Mouse (Mus musculus): ENCODE data around the gene Arhgef3. TPM values are rescaled to one million over a fixed set of nuclear protein-coding genes. Genes with fewer than 3 reads are reported as not detected.

The Arhgef3 gene
- total RNA-seq, 1 experiment, result 7.6 TPM

DNA sequence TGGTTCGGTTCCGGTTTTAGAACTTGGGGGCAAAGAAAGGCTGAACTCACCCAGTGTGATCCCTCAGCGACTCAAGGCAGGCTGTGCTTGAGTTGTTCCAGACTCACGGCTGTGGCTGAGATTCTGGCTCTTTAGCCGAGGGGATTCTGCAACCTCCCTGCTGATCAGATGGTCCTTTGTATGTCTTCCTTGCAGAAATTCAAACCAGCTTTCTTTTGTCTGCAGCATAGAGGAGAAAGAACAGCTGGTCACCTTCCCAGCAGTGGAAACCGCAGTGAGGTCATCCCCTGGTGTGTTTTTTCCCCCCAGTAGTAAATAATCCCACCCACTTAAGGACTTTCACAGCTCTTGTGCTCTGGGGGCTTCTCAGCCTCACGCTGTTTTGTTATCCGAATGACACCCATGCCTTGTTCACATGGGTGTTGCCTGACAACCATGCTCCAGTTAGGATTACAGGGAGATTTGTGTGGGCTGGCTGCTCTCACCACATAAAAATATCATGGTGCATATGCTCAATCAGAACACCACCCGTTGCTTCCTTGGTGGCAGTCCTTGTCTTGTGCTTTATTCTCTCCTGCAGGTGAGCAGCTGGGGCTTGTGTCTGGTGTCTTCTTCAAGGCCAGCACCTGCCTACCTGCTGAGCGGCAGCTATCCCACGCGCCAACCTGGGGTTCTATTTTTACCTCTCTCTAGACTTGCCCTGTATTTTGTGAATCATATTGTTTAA is 8.8 kb upstream of the Arhgef3 start:
- no peak overlapping the region for H3K4me3 ChIP-seq (ENCODE audit: insufficient read depth in 1 of 2, low read depth in 1 of 2, low read length in 2 of 2, poor library complexity in 1 of 2, severe bottlenecking in 1 of 2)
- no peaks in the 10 kb centered on the region for H3K9me3 ChIP-seq (ENCODE audit: control insufficient read depth, insufficient read depth, low read depth, low read length)
- in situ Hi-C loops (cut with MboI; ENCODE audit: low sequenced_read_pairs in 2 of 2, unreplicated experiment in 2 of 2), result no loop called here
- no peak overlapping the region for H3K9ac ChIP-seq (ENCODE audit: insufficient read depth, low read depth, low read length, poor library complexity, severe bottlenecking)
- DNase-seq (ENCODE audit: low read depth, low spot score), result no peak
- H3K27ac ChIP-seq (ENCODE audit: insufficient read depth, low read depth, low read length, poor library complexity, severe bottlenecking), result no peak overlapping the region
- H3K36me3 ChIP-seq (ENCODE audit: control insufficient read depth, insufficient read depth, low read length, poor library complexity, severe bottlenecking), result peaks cover 34% of the 10 kb centered on the region
- TF ChIP-seq ZC3H11A (IDR thresholded peaks at IDR 0.05; ENCODE audit: borderline replicate concordance, low read depth, low read length), result no peak
- no peak for TF ChIP-seq MAFK (IDR thresholded peaks at IDR 0.05; ENCODE audit: insufficient read depth, low read depth, low read length)
- TF ChIP-seq HCFC1 (IDR thresholded peaks at IDR 0.05; ENCODE audit: borderline replicate concordance, insufficient read depth, low read length), result no peak
- no peak for TF ChIP-seq ZNF384 (IDR thresholded peaks at IDR 0.05; ENCODE audit: low read depth, low read length)
- no peak for TF ChIP-seq CHD2 (IDR thresholded peaks at IDR 0.05; ENCODE audit: low read depth, low read length)
- H3K4me1 ChIP-seq (ENCODE audit: control insufficient read depth in 2 of 2, insufficient read depth in 2 of 2, low read length in 2 of 2, poor library complexity in 1 of 2), result peaks cover 0 to 22% of the 10 kb centered on the region in 2 experiments; a peak in 2 of 4 replicates

DNA sequence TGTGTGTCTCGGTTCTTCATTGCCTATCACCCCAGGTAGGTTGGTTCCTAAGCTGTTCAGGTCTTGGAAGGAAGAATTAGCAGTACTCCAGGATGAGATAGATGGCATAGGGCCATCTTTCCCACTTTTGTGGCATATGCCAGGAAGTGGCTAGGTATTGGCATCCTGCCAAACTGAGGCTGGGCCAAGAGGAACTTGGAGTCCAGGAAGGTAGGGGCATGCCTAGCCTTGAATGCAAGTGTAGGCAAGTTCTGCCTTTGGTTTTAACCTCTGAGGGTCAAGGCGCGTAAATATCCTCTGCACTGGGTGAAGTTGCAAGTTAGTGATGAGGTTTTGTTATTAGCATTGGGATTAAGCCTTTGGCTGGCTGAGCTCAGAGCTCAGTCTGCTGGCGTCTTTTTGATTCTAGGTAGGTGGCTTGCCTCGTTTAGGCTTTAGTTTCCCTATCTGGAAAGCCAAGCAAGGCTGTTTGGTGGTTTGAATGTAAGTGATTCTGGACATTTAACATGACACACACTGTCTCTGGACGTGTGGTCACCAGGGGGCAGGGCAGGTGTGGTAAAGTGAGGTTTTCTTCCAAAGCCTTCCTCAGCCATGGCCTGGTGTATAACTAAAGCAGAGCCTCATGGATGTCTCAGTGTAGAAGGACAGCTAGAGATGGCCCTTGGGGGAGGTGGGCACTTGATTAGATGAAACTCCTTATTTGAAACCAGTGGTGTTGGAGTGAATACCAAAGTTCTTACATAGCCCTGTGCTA is 5.8 kb upstream of the Arhgef3 start:
- Histone ChIP-seq H3K4me3 (ENCODE audit: insufficient read depth in 1 of 2, low read depth in 1 of 2, low read length in 2 of 2, poor library complexity in 1 of 2, severe bottlenecking in 1 of 2) (no peak overlapping the region), H3K36me3 (ENCODE audit: control insufficient read depth, insufficient read depth, low read length, poor library complexity, severe bottlenecking) (peaks cover 15% of the 10 kb centered on the region; the same call in 1 of the 2 replicates), H3K9me3 (ENCODE audit: control insufficient read depth, insufficient read depth, low read depth, low read length) (no peaks in the 10 kb centered on the region), H3K9ac (ENCODE audit: insufficient read depth, low read depth, low read length, poor library complexity, severe bottlenecking) (no peak overlapping the region), H3K4me1 (ENCODE audit: control insufficient read depth in 2 of 2, insufficient read depth in 2 of 2, low read length in 2 of 2, poor library complexity in 1 of 2) (peaks cover 0 to 11% of the 10 kb centered on the region in 2 experiments; a peak in 2 of 4 replicates), H3K27ac (ENCODE audit: insufficient read depth, low read depth, low read length, poor library complexity, severe bottlenecking) (no peak overlapping the region)
- TF ChIP-seq ZNF384 (IDR thresholded peaks at IDR 0.05; ENCODE audit: low read depth, low read length) (no peak), ZC3H11A (IDR thresholded peaks at IDR 0.05; ENCODE audit: borderline replicate concordance, low read depth, low read length) (no peak), HCFC1 (IDR thresholded peaks at IDR 0.05; ENCODE audit: borderline replicate concordance, insufficient read depth, low read length) (no peak), MAFK (IDR thresholded peaks at IDR 0.05; ENCODE audit: insufficient read depth, low read depth, low read length) (no peak), CHD2 (IDR thresholded peaks at IDR 0.05; ENCODE audit: low read depth, low read length) (no peak)
- in situ Hi-C loops (cut with MboI; ENCODE audit: low sequenced_read_pairs in 2 of 2, unreplicated experiment in 2 of 2), result no loop called here
- no peak for DNase-seq (ENCODE audit: low read depth, low spot score)

- Histone ChIP-seq H3K36me3 (ENCODE audit: control insufficient read depth, insufficient read depth, low read length, poor library complexity, severe bottlenecking) (no peaks in the 10 kb centered on the region), H3K9me3 (ENCODE audit: control insufficient read depth, insufficient read depth, low read depth, low read length) (no peaks in the 10 kb centered on the region), H3K4me1 (ENCODE audit: control insufficient read depth in 2 of 2, insufficient read depth in 2 of 2, low read length in 2 of 2, poor library complexity in 1 of 2) (no peaks in the 10 kb centered on the region), H3K27ac (ENCODE audit: insufficient read depth, low read depth, low read length, poor library complexity, severe bottlenecking) (no peak overlapping the region), H3K9ac (ENCODE audit: insufficient read depth, low read depth, low read length, poor library complexity, severe bottlenecking) (peak overlapping the region; percentile 29; the same call in 1 of the 2 replicates), H3K4me3 (ENCODE audit: insufficient read depth in 1 of 2, low read depth in 1 of 2, low read length in 2 of 2, poor library complexity in 1 of 2, severe bottlenecking in 1 of 2) (peak overlapping the region; percentile 71)
- in situ Hi-C loops (cut with MboI; ENCODE audit: low sequenced_read_pairs in 2 of 2, unreplicated experiment in 2 of 2), result no loop called here
- TF ChIP-seq ZC3H11A (IDR thresholded peaks at IDR 0.05; ENCODE audit: borderline replicate concordance, low read depth, low read length) (no peak), MAFK (IDR thresholded peaks at IDR 0.05; ENCODE audit: insufficient read depth, low read depth, low read length) (no peak), CHD2 (IDR thresholded peaks at IDR 0.05; ENCODE audit: low read depth, low read length) (no peak), ZNF384 (IDR thresholded peaks at IDR 0.05; ENCODE audit: low read depth, low read length) (no peak)
- DNase-seq (ENCODE audit: low read depth, low spot score), result no peak
Observed at GRCm38 (mm10) chr14:27115275-27115660, 569 bp downstream of the Arhgef3 start.

- Histone ChIP-seq H3K9ac (ENCODE audit: insufficient read depth, low read depth, low read length, poor library complexity, severe bottlenecking) (no peak overlapping the region), H3K4me3 (ENCODE audit: insufficient read depth in 1 of 2, low read depth in 1 of 2, low read length in 2 of 2, poor library complexity in 1 of 2, severe bottlenecking in 1 of 2) (no peak overlapping the region), H3K4me1 (ENCODE audit: control insufficient read depth in 2 of 2, insufficient read depth in 2 of 2, low read length in 2 of 2, poor library complexity in 1 of 2) (no peaks in the 10 kb centered on the region), H3K27ac (ENCODE audit: insufficient read depth, low read depth, low read length, poor library complexity, severe bottlenecking) (no peak overlapping the region), H3K36me3 (ENCODE audit: control insufficient read depth, insufficient read depth, low read length, poor library complexity, severe bottlenecking) (no peaks in the 10 kb centered on the region), H3K9me3 (ENCODE audit: control insufficient read depth, insufficient read depth, low read depth, low read length) (no peaks in the 10 kb centered on the region)
- no peak for TF ChIP-seq MAFK (IDR thresholded peaks at IDR 0.05; ENCODE audit: insufficient read depth, low read depth, low read length)
- no peak for TF ChIP-seq HCFC1 (IDR thresholded peaks at IDR 0.05; ENCODE audit: borderline replicate concordance, insufficient read depth, low read length)
- no peak for TF ChIP-seq CHD2 (IDR thresholded peaks at IDR 0.05; ENCODE audit: low read depth, low read length)
- no peak for TF ChIP-seq ZNF384 (IDR thresholded peaks at IDR 0.05; ENCODE audit: low read depth, low read length)
- TF ChIP-seq ZC3H11A (IDR thresholded peaks at IDR 0.05; ENCODE audit: borderline replicate concordance, low read depth, low read length), result no peak
- in situ Hi-C loops (cut with MboI; ENCODE audit: low sequenced_read_pairs in 2 of 2, unreplicated experiment in 2 of 2), result no loop called here
- DNase-seq (ENCODE audit: low read depth, low spot score), result no peak
Observed at GRCm38 (mm10) chr14:27115991-27116390, 1.3 kb downstream of the Arhgef3 start.

Measured in ES-E14 (cell line).